ENCODE assay signal across 8 mouse cellular contexts in the genomic region with DNA sequence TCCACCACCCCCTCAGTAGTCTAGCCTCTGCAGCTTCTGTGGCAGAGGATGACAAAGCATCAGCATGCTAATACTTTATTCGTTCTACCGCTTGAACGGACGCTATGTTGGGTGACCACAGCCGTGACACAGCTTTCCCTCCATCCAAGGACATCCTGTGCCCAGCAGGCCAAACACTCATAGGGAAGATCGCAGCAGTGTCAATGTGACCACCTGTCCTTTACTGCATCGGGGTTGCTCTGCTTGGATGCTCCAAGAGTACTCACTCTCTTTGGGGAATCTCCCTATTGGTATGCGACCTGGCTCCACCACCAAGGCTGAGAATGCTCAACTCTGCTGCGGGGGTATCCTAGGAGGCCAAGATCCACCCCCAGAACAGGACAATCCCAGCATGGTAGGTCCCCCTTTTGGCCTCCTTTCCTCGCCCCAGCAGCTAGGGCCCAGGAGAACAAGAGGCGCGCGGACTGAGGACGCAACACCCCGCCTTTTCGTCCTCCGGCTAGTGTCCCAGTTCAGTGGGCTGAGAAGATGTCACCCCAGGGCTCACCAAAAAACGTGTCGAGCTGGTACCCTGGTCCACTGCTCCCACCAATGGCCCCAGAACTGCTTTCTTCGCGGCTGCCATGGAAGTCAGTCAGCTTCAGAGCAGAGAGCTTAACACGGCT. TPM values are rescaled to one million over a fixed set of nuclear protein-coding genes. Genes with fewer than 3 reads are reported as not detected.
A peak's percentile ranks its signal among the peaks of the same experiment; 100 is the strongest.
DNase-seq lines count a peak whose midpoint lies in the region; ATAC-seq lines count a peak whose summit lies in the region.

No protein-coding gene starts in this region.

- ATAC-seq in erythroid progenitor cell, adult 5-6 weeks (replicated peaks; ENCODE audit: low FRiP score, poor library complexity, severe bottlenecking) = peak; percentile 45
- ATAC-seq in intestine, embryonic 15.5 days = no peak; the same call in 1 of the 2 replicates
- ATAC-seq in midbrain, embryonic 11.5 days (ENCODE audit: low FRiP score) = no peak

- peak overlapping the region; percentile 49 for H3K4me3 ChIP-seq in intestine, embryonic 15.5 days (replicated peaks)
- peak overlapping the region; percentile 43 for H3K4me3 ChIP-seq in midbrain, embryonic 11.5 days (ENCODE audit: low read depth, low read length)

- WGBS in intestine, embryonic 15.5 days = 27% methylated on average over 22 of the region's 22 CpGs
- 19% methylated on average over 19 of the region's 22 CpGs for WGBS in midbrain, embryonic 11.5 days

- H3K27me3 ChIP-seq in intestine, embryonic 15.5 days (replicated peaks) = no peaks in the 10 kb centered on the region
- H3K27me3 ChIP-seq in midbrain, embryonic 11.5 days (ENCODE audit: control insufficient read depth, insufficient read depth, low read length) = no peaks in the 10 kb centered on the region

- H3K36me3 ChIP-seq in intestine, embryonic 15.5 days = no peaks in the 10 kb centered on the region
- H3K36me3 ChIP-seq in midbrain, embryonic 11.5 days (ENCODE audit: control insufficient read depth, insufficient read depth, low read length) = no peaks in the 10 kb centered on the region

- no peaks in the 10 kb centered on the region for H3K9me3 ChIP-seq in intestine, embryonic 15.5 days
- H3K9me3 ChIP-seq in midbrain, embryonic 11.5 days (ENCODE audit: control insufficient read depth, low read length) = no peaks in the 10 kb centered on the region

- H3K27ac ChIP-seq in intestine, embryonic 15.5 days = peak overlapping the region; percentile 58; the same call in 1 of the 2 replicates
- no peak overlapping the region; the same call in 1 of the 2 replicates for H3K27ac ChIP-seq in midbrain, embryonic 11.5 days (ENCODE audit: low read depth, low read length)

- DNase-seq in adrenal gland, adult 2 months = peak; percentile 59
- no peak for DNase-seq in adrenal gland, postnatal 4 days (ENCODE audit: low spot score in 2 of 2)
- peak; percentile 11 to 27 for DNase-seq in right cerebral cortex, adult 2 months (ENCODE audit: low spot score in 2 of 2)
- no peak for DNase-seq in right cerebral cortex, postnatal 10 days (ENCODE audit: low spot score in 2 of 2)
- DNase-seq in midbrain, embryonic 11.5 days (ENCODE audit: low spot score, missing footprints) = no peak
- DNase-seq in urinary bladder, postnatal 36 days (ENCODE audit: low spot score in 2 of 2) = no peak

- H3K4me2 ChIP-seq in intestine, embryonic 15.5 days (replicated peaks) = peak overlapping the region; percentile 64
- peak overlapping the region; percentile 53 for H3K4me2 ChIP-seq in midbrain, embryonic 11.5 days

- H3K9ac ChIP-seq in intestine, embryonic 15.5 days = peak overlapping the region; percentile 56
- peak overlapping the region; percentile 53 for H3K9ac ChIP-seq in midbrain, embryonic 11.5 days (ENCODE audit: low read length)

- no peaks in the 10 kb centered on the region for H3K4me1 ChIP-seq in intestine, embryonic 15.5 days (replicated peaks)
- H3K4me1 ChIP-seq in midbrain, embryonic 11.5 days (ENCODE audit: control insufficient read depth, insufficient read depth, low read length) = no peaks in the 10 kb centered on the region

RNA-seq across cellular contexts. Expression of a gene that starts 0.6 kb away (rescaled TPM):
- total RNA-seq in adrenal gland, adult 2 months (2021) = 100 to 1,000 TPM in 1 of 2 experiments, 10 to 100 TPM in 1; 29.2 to 106 TPM
- 0.99 and 1.1 TPM in 2 replicates for polyA plus RNA-seq in adrenal gland, adult 2 months (2012; rRNA removed)
- 10 to 100 TPM; 29.2 to 34.8 TPM for total RNA-seq in adrenal gland, postnatal 4 days (2021)
- total RNA-seq in erythroid progenitor cell, adult 5-6 weeks (2015; ENCODE audit: low replicate concordance) = 6.3 and 9.4 TPM in 2 replicates
- 2.2 and 12.8 TPM in 2 replicates for total RNA-seq in erythroid progenitor cell, adult 5-6 weeks (2017; ENCODE audit: low replicate concordance)
- 24.5 and 25.4 TPM in 2 replicates for polyA plus RNA-seq in intestine, embryonic 15.5 days (2015; fragmentation: Nextera tagmentation; extraction: Ambion mirVana)
- 9.4 and 9.9 TPM in 2 replicates for polyA plus RNA-seq in midbrain, embryonic 11.5 days (2014; fragmentation: Nextera tagmentation; extraction: Ambion mirVana)

Comparison
In these comparisons a context has a peak if more than half of its experiments do, and no peak if none do; other contexts are left out.
1. DNase-seq: peak in adrenal gland, adult 2 months (single experiment) and right cerebral cortex, adult 2 months (2 of 2); none in adrenal gland, postnatal 4 days (0 of 2), right cerebral cortex, postnatal 10 days (0 of 2), midbrain, embryonic 11.5 days (single experiment) and urinary bladder, postnatal 36 days (0 of 2).